Comparison of ENCODE assay signal across 14 mouse cellular contexts in the genomic region with DNA sequence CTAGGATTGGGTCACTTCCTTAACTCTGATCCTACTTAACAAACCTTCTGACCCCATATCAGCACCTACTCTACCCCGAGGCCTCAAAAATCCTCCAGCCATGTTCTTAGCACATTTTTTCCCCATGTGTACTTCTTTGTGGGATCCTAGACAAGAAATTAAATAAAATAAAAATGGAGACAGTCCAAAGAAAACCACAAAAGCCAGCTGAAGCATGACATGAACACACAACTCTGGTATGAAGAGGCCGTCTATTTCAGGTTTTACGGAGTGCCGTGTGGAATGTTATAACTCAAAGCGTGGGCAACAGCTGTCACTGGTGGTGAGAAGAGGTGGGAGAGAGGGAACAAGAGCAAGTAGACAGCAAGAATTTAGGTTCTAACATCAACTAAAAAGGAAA. TPM values are rescaled to one million over a fixed set of nuclear protein-coding genes. Genes with fewer than 3 reads are reported as not detected.
"Had no signal": no experiment of that assay in that cellular context is flagged by ENCODE, and none has a peak within 500 bp of the region (broad histone marks: within the 10 kb centered on the region; RNA-seq: fewer than 3 reads in every experiment).

No protein-coding gene starts in this region.

- DNase-seq: kidney, adult 18-20 months; kidney, postnatal 14 days; layer of hippocampus, postnatal 36 days; liver; liver, embryonic 13.5 days; liver, postnatal 0 days; thymus, adult 18-20 months; thymus, postnatal 14 days had no signal

- H3K4me1 ChIP-seq: kidney, embryonic 15.5 days; limb, embryonic 12.5 days; liver, embryonic 13.5 days; lung, embryonic 15.5 days; midbrain, embryonic 12.5 days had no signal

- ATAC-seq: liver, postnatal 0 days; midbrain, embryonic 16.5 days had no signal

- H3K4me3 ChIP-seq: kidney, embryonic 15.5 days; limb, embryonic 12.5 days; liver, embryonic 13.5 days; lung, embryonic 15.5 days; midbrain, embryonic 12.5 days had no signal

- H3K27ac ChIP-seq: kidney, embryonic 15.5 days; limb, embryonic 12.5 days; liver, embryonic 13.5 days; lung, embryonic 15.5 days; midbrain, embryonic 12.5 days; stomach, postnatal 0 days had no signal

RNA-seq across cellular contexts. Expression of a gene that starts 11.4 kb away (rescaled TPM):
- total RNA-seq: layer of hippocampus, postnatal 36 days had no signal
